Mouse (Mus musculus) ES-E14 (cell line): ENCODE data around the gene Nfkbia. TPM values are rescaled to one million over a fixed set of nuclear protein-coding genes. Genes with fewer than 3 reads are reported as not detected.

Experiments
- DNase-seq: peaks from one replicate; pipeline ENCODE4 v3.0.0-alpha.2; 2013; ENCODE audit warnings: low read depth, low spot score
- H3K27ac ChIP-seq: 2 replicates; pipeline ENCODE4 v1.5.1; 2012; ENCODE audit warnings: low read depth, mild to moderate bottlenecking, low read length, moderate library complexity, mixed read lengths; ENCODE audit not compliant: poor library complexity, insufficient read depth, severe bottlenecking
- H3K36me3 ChIP-seq: 2 replicates; pipeline ENCODE4 v1.6.1; 2012; ENCODE audit warnings: mild to moderate bottlenecking, low read length, moderate library complexity, mixed read lengths; ENCODE audit not compliant: control insufficient read depth, poor library complexity, insufficient read depth, severe bottlenecking
- H3K4me1 ChIP-seq, 2 experiments: fragments of 150-350 bp in 1 of 2; sonication (generic) in 1 of 2; 2 replicates each; pipeline ENCODE4 v1.6.1; 2012; ENCODE audit warnings: low read length in 2 of 2, mild to moderate bottlenecking in 1 of 2, mixed read lengths in 1 of 2; ENCODE audit not compliant: control insufficient read depth in 2 of 2, insufficient read depth in 2 of 2, poor library complexity in 1 of 2
- H3K4me3 ChIP-seq, 2 experiments: fragments of 150-350 bp in 1 of 2; sonication (generic) in 1 of 2; 2 replicates each; pipeline ENCODE4 v1.5.1; 2012; ENCODE audit warnings: low read length in 2 of 2, low read depth in 1 of 2, mild to moderate bottlenecking in 1 of 2, mixed read lengths in 1 of 2; ENCODE audit not compliant: insufficient read depth in 1 of 2, poor library complexity in 1 of 2, severe bottlenecking in 1 of 2
- H3K9ac ChIP-seq: 2 replicates; pipeline ENCODE4 v1.6.1; 2012; ENCODE audit warnings: low read depth, mild to moderate bottlenecking, low read length, mixed read lengths; ENCODE audit not compliant: poor library complexity, insufficient read depth, severe bottlenecking
- H3K9me3 ChIP-seq: fragments of 150-350 bp; sonication (generic); 2 replicates; pipeline ENCODE4 v1.6.1; 2012; ENCODE audit warnings: low read depth, mild to moderate bottlenecking, low read length; ENCODE audit not compliant: control insufficient read depth, insufficient read depth
- CHD2 ChIP-seq: IDR thresholded peaks from 2 replicates; pipeline ENCODE4 v1.6.1; 2014; ENCODE audit warnings: mild to moderate bottlenecking, low read depth, low read length, inconsistent platforms
- HCFC1 ChIP-seq: IDR thresholded peaks from 2 replicates; pipeline ENCODE4 v1.6.1; 2012; ENCODE audit warnings: low read length, inconsistent platforms, borderline replicate concordance; ENCODE audit not compliant: insufficient read depth
- MAFK ChIP-seq: IDR thresholded peaks from 2 replicates; pipeline ENCODE4 v1.6.1; 2014; ENCODE audit warnings: mild to moderate bottlenecking, low read depth, low read length, inconsistent platforms; ENCODE audit not compliant: insufficient read depth
- ZC3H11A ChIP-seq: IDR thresholded peaks from 2 replicates; pipeline ENCODE4 v1.6.1; 2012; ENCODE audit warnings: low read depth, mild to moderate bottlenecking, inconsistent platforms, low read length, borderline replicate concordance
- ZNF384 ChIP-seq: IDR thresholded peaks from 2 replicates; pipeline ENCODE4 v1.6.1; 2012; ENCODE audit warnings: low read depth, low read length, inconsistent platforms
- in situ Hi-C, 2 experiments: fragments of 600-800 bp; cut with MboI; formaldehyde crosslinking; loops; one replicate each; pipeline ENCODE4 v1.15.1; 2025; ENCODE audit warnings: low sequenced_read_pairs in 2 of 2, inconsistent platforms in 1 of 2; ENCODE audit not compliant: unreplicated experiment in 2 of 2
- total RNA-seq: library from RNA; depleted of rRNA; stranded (reverse); fragments of 300-350 nt; gene quantifications from 2 replicates; pipeline ENCODE4 v1.2.3, GENCODE M21; 2012

Nfkbia gene
- total RNA-seq, 1 experiment: 30.6 TPM

DNA sequence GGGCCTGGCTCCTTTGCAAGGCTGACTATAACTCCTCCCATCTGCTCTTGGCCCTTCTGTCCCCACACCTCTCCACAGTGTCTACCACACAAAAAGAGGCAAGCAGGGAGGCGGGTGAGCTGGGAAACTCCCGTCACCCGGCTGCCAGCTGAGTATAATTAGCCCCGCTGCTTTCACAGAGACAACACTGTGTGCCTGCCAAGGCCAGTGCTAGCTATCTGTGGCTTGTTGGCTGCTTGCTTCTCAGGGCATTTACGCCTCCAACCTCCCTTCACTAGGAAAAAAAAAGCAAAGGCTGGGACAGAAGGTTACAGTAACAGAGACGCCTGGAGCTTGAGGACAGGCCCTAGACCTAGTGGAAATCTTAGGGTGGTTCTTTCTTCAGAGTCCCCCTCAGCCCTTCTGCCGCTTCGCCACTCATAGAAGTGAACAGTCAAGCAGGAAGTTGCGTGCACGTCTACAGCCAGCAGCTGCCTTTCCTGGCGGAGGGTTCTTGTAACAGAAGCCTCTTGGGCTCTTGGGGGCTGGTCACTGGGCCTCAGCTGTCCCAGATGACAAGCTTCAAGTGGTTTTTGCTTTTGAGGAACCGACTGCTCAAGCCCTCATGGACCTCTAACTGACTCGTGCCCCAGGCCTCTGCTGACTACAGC is 45.6 kb downstream of the Nfkbia start:
- Histone ChIP-seq H3K4me1 (peaks cover 9 to 26% of the 10 kb centered on the region in 2 experiments; a peak in 3 of 4 replicates), H3K4me3 (peak overlapping the region in 1 of 2 experiments; percentile 46; a peak in 2 of 4 replicates), H3K9ac (peak overlapping the region; percentile 14; the same call in 1 of the 2 replicates), H3K9me3 (no peaks in the 10 kb centered on the region), H3K36me3 (no peaks in the 10 kb centered on the region), H3K27ac (no peak overlapping the region)
- no peak for DNase-seq
- in situ Hi-C loops: no loop called here
- no peak for TF ChIP-seq MAFK
- no peak for TF ChIP-seq CHD2
- no peak for TF ChIP-seq HCFC1
- no peak for TF ChIP-seq ZC3H11A

DNA sequence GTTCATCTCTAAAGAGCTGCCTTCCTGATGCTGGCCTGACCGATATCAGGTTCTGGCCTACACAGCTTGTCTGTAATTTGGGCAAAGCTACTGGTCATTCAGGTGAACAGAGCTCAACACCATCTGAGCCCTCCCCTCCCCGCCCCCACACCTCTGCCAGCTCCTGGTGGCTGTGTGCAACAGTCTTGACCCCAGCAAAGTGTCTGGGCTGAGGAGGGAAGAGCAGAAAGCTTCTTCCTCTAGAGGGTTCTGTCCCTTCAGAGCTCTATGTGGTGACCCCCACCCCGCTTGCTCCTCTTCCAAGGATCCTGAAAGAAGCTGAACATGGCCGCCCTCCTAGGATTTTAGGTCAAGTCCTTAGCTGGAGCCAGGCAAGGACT is 46.1 kb downstream of the Nfkbia start:
- Histone ChIP-seq H3K27ac (no peak overlapping the region), H3K4me1 (peaks cover 9 to 26% of the 10 kb centered on the region in 2 experiments; a peak in 3 of 4 replicates), H3K4me3 (peak overlapping the region in 1 of 2 experiments; percentile 46; a peak in 2 of 4 replicates), H3K36me3 (no peaks in the 10 kb centered on the region), H3K9me3 (no peaks in the 10 kb centered on the region), H3K9ac (peak overlapping the region; percentile 14; the same call in 1 of the 2 replicates)
- in situ Hi-C loops: no loop called here
- no peak for TF ChIP-seq ZNF384
- no peak for TF ChIP-seq HCFC1
- TF ChIP-seq MAFK: no peak
- TF ChIP-seq ZC3H11A: no peak
- TF ChIP-seq CHD2: no peak
- no peak for DNase-seq

DNA sequence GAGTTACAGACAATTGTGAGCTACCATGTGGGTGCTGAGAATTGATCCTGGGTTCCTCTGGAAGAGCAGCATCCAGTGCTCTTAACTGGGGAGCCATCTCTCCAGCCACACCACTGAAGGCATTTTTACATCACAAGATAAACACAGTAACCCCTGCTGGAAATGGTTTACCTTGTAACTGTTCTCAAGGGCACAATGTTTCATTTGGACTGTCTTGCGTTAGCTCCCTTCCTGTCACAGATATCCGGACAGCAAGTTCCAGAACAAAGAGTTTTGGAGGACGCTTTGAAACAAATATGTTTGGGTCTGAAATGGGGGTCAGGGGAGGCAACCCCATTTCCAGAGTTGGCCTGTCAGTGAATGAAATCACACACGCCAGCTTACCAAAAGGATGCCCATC is 46.9 kb downstream of the Nfkbia start:
- in situ Hi-C loops: no loop called here
- Histone ChIP-seq H3K27ac (no peak overlapping the region), H3K4me1 (peaks cover 9 to 27% of the 10 kb centered on the region in 2 experiments; a peak in 3 of 4 replicates), H3K9ac (no peak overlapping the region), H3K36me3 (no peaks in the 10 kb centered on the region), H3K4me3 (no peak overlapping the region), H3K9me3 (no peaks in the 10 kb centered on the region)
- TF ChIP-seq ZC3H11A (no peak), ZNF384 (no peak), CHD2 (no peak), HCFC1 (no peak), MAFK (no peak)
- no peak for DNase-seq

DNA sequence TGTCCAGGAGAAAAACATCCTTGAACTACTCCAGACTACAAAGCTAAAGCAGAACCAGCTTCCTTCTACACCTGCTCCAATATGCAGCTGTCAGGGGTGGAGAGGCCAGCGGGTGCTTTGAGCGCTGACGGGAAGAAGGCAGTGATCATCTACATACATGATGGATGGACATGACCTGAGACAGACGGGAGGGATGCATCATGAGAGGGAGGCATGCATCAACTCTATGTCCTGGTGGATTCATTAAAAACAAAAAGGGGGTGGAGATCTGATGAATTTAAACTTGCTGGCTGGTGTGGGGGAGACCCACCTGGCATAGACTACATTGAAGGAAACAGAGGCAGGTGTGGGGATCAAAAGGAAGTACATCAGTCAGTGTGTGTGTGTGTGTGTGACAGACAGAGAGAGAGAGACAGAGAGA is 48.4 kb downstream of the Nfkbia start:
- TF ChIP-seq ZNF384: no peak
- TF ChIP-seq CHD2: no peak
- no peak for TF ChIP-seq HCFC1
- no peak for TF ChIP-seq ZC3H11A
- TF ChIP-seq MAFK: no peak
- H3K36me3 ChIP-seq: no peaks in the 10 kb centered on the region
- H3K9me3 ChIP-seq: no peaks in the 10 kb centered on the region
- no peak overlapping the region for H3K4me3 ChIP-seq
- H3K9ac ChIP-seq: no peak overlapping the region
- in situ Hi-C loops: no loop called here
- H3K27ac ChIP-seq: no peak overlapping the region
- H3K4me1 ChIP-seq: peaks cover 9 to 22% of the 10 kb centered on the region in 2 experiments; a peak in 2 of 4 replicates
- DNase-seq: no peak
